Mouse (Mus musculus) granulocyte monocyte progenitor cell, adult 5-6 weeks (primary cell): ENCODE data around the gene Fam102a. TPM values are rescaled to one million over a fixed set of nuclear protein-coding genes. Genes with fewer than 3 reads are reported as not detected.

Experiments
- ATAC-seq: replicated peaks from 2 replicates; pipeline ENCODE4 v1.8.0; 2016; ENCODE audit warnings: mild to moderate bottlenecking, moderate TSS enrichment, inconsistent platforms; ENCODE audit not compliant: poor library complexity, severe bottlenecking
- total RNA-seq, 2 experiments: library from RNA; stranded (forward) in 1 of 2; stranded (reverse) in 1 of 2; fragments of 200-712, 200-1000 nt in 1 of 2; fragments of >200 nt in 1 of 2; fragmentation: Nextera tagmentation in 1 of 2; gene quantifications; 2 replicates each; pipeline ENCODE4 v1.2.3; 2014 to 2017

The Fam102a gene
- total RNA-seq, 2 experiments from 2014 or later = 1.3 to 2.4 TPM

DNA sequence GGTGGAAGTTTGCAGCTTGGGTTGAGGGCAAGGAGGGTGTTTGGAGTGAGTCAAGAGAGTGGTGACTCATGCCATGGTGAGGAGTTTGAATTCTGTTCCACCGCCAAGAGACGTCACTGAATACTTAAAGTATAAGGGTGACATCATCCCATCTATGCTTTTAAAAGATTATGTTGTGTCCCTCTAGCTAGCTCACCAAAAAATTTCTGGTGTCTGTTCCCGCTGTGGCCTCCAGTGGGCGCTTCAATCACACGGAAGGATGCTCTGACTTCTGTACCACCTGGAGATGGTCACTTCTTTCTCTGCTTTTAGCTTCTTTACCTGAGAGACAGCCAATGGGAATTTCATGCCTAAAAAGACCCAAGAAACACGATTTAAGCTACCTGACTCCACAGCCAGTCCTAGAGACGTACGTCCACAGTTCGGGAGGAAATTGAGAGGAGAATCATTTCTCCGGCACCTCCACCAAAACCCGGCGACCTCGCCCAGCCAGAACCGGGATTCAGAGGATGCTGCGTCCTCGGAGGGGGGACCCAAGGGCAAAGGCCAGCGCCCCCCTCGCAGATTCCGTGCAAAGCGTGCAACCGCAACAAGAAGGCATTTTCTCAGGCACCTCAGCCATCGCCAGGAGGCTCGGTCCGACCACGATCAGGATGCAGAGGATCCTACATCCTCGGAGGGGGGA, 39.9 kb downstream of the Fam102a start:
- ATAC-seq = 0 out of 2 replicates have a peak, but pooled peaks have one; percentile 24

- peak; percentile 20; the same call in 1 of the 2 replicates for ATAC-seq
Observed at GRCm38 (mm10) chr2:32575586-32576160, 40.5 kb downstream of the Fam102a start, which contains the start of gene 9430097D07Rik. Gene 9430097D07Rik, minus strand, starts transcription at chr2:32575684.

DNA sequence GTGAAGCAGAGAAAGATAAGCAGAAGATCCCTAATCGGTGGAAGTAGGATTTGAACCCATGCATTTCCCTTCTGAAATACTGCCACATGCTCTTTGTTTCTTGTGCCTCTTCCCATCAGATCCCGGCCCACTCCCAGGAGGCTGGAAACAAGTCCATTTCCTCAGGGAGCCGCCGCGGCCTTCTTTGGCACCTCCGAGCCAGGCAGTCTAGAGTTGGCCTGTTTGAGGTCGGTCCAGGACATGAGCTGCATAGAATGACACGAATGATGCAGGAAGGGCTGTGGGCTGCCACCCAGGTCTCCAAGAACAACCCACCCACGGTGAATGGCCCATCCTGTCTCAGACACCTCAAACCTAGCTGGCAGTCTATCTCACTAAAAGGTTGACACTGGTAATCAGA, 41.4 kb downstream of the Fam102a start:
- no peak for ATAC-seq

DNA sequence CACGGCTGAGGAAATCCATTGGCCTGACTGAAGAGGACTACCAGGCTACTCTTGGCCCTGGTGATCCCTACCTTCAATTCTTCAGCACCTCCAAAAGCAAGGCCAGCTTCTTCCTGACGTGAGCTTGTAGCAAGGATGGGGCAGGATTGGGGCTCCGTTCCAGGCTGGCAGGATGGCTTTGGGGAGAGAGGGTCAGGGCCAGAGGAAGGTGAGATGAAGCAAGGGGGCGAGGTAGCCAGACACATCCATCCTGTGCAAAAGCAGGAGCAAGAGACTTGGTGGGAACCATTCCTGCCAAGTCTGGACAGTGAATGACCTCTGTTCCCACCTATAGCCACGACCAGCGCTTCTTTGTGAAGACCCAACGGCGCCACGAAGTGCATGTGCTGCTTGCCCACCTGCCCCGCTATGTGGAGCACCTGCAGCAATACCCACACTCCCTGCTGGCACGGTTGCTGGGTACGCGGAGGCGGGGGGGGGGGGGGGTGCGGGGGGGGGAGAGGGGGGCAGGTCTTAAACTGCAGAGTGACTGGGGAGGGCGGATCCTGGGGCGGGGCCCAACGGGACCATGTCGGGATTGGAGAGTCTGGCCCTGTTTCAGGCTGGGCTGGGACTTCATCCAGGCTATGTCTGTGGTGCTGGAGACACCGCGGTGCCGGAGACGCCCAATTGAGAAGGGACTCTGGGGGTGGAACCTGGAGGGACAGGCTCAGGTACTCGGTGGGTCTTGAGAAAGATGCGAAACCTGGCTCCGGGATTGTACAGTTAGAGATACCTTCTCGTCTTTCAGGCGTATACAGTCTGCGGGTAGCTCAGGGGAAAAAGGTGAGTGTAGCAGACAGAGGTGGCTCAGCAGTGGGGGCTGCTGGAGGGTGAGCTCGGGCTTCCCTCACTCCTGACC, 43.3 kb downstream of the Fam102a start:
- ATAC-seq = no peak

- ATAC-seq = peak; percentile 34
Observed at GRCm38 (mm10) chr2:32581450-32582095, 46.4 kb downstream of the Fam102a start.

DNA sequence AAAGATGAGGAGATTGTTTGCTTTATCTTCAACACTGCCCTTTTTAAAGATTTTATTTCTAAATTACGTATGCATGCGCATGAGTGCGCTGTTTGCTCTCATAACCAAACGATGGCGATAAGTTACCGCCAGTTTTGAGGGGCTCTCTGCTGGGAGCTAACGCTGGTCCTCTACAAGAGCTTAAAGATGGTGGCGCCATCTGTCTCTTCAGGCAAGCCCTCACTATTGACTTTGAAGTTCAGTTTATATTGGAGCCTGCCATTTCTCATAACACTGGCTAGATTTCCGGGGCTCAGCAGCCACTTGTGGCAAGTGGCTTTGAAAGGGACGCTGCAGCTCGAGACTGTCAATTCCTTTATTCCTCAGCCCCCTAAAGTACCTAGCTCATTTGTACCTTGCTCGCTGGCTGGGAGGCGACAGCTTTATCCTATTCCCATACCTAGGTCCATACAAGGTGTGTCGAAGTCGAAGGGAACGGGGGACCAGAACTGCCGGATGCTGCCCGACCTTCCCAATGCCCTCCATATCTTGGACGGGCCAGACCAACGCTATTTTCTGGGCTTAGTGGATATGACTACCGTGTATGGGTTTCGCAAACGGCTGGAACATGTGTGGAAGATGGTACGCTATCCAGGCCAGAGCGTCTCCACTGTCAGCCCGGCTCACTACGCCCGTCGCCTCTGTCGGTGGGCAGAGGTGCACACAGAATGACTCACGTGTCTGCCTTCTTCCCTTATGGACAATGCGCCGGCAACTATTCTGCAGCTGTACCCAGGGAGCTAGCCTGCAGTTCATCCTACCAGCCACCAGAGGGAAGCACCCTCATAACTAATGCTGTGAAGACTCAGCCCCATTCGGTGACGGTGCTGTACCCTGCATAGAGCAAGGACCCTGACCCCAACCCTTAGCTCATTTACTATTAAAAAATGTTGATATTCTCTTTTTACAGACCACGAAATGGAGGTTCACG, 48.0 kb downstream of the Fam102a start:
- ATAC-seq = peak; percentile 61

GRCm38 (mm10) chr2:32585149-32585714, 50.1 kb downstream of the Fam102a start:
- no peak for ATAC-seq

GRCm38 (mm10) chr2:32586871-32587351, 51.8 kb downstream of the Fam102a start, which contains the start of gene St6galnac4:
Gene St6galnac4, plus strand, starts transcription at chr2:32587095.
- peak; percentile 80 for ATAC-seq

DNA sequence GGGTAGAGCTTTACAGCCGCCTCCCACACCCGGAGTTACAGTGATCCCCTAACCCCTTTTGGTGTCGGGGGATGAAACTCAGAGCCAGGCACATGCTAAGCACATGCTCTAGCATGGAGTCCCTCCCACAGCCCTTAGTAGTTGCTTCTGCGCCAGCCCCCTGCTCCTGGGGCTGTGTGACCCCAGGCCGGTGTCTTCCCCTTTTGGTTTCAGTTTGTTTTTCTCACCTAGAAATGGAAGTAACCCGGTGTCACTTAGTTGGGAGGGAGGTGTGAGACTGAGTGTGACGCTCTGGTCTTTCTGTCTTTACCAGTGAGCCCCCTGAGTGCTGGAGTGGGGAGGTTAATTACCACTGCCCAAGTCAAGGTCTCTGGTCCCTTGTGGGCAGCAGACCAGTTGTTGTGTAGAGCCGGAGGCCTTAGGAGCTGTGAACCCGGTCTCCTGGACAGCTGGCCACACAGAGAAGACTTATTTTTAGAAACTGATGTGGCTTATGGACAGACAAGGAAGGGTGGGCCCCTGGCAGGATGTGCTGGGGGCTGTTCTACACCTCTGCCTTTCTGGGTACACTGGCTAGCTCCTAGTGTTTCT, 52.7 kb downstream of the Fam102a start:
- peak; percentile 58 for ATAC-seq

DNA sequence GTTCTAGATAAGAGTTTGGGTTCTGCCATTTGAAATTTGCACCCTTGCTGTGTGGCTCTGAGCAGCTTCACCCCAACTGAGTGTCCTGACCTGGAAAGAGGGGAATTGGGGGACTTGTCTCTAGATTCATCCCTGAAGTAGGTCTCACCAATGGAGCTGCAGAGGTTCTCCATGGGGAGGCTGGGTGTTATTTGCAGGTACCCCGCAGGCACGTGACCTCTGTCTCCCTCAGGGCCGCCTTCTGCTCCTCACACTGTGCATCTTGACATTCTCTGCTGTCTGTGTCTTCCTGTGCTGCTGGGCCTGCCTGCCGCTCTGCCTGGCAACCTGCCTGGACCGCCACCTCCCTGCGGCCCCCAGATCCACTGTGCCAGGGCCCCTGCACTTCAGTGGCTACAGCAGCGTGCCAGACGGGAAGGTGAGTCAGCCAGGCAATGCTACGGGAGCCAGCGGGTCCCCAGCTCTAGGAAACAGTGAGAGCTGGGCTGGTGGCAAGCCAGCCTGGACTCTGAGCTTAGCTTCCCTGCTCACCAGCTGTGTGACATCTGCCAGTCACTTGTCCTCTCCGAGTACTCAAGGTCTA, 54.2 kb downstream of the Fam102a start:
- no peak for ATAC-seq

GRCm38 (mm10) chr2:32590224-32590623, 55.1 kb downstream of the Fam102a start:
- ATAC-seq = no peak

GRCm38 (mm10) chr2:32591249-32591648, 56.1 kb downstream of the Fam102a start:
- no peak for ATAC-seq

DNA sequence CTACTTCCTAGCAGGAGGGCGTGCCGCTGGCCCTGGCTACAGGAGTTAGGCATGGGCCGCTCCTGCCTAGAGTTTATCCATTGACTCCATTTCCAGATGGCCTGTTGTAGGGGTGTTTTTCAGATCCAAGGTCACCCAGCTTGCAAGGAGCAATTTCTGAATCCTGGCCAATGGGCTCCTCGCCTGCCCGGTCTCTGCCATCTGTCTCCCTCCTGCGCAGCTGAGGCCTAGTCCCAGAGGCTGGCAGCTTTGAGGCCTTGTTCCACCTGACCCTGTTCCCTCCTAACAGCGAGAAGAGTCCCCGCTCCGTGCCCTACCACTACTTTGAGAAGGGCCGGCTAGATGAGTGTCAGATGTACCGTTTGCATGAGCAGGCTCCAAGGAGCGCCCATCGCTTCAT, 61.6 kb downstream of the Fam102a start:
- ATAC-seq = no peak

- ATAC-seq = no peak
Observed at GRCm38 (mm10) chr2:32597248-32597647, 62.1 kb downstream of the Fam102a start.

DNA sequence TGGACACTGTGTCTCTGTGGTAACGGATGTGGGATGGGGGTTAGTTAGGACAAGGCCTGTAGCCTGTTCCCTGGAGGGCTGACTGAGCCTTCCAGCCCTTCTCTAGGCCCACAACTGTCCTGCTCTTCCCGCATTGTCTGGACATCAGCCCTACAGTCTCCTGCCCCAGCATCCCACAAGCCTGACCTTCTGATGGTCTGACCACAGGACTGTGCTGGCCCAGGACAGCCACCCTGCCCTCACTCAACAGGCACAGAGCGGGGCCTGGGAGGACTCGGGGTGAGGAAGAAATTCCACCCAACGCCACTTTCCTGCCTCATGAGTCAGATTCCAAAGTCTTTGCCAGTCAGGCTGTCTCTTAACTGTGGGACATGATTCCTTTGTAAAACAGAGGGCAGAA, 62.6 kb downstream of the Fam102a start:
- ATAC-seq = no peak

- ATAC-seq = no peak
Observed at GRCm38 (mm10) chr2:32598506-32598905, 63.4 kb downstream of the Fam102a start.

DNA sequence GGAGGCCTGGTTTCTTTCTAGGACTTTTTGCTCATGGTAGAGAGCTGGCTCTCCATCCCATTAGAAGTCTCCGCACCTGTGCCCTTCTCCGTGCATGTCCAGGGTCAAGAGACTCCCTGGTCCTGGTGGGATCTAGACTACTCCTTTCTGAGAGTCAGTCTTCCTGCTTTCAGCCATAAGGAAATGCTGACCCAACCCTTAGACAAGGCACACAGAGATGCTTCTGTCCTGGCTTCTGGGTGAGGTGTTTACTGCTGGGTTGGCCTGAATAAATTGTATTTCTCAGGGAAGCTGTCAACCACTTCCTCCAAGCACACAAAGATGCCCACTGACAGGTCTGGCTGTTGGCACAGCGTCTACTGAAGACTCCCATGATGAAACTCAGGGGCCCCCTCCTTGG, 64.3 kb downstream of the Fam102a start, which contains the start of gene St6galnac6:
Gene St6galnac6, plus strand, starts transcription at position 301 of the 400 bp plus-strand sequence.
- ATAC-seq = no peak
